8 mouse cellular contexts compared by ENCODE assay signal in genomic region chr11:76477095-76477525, GRCm38 (mm10).
DNase-seq lines count a peak whose midpoint lies in the region; ATAC-seq and TF ChIP-seq lines count a peak whose summit lies in the region.
"Had no signal": no experiment of that assay in that cellular context is flagged by ENCODE, and none has a peak within 500 bp of the region (broad histone marks: within the 10 kb centered on the region; RNA-seq: fewer than 3 reads in every experiment).

No protein-coding gene starts in this region.

- in situ Hi-C loops in ES-E14 (cut with MboI; ENCODE audit: low sequenced_read_pairs in 2 of 2, unreplicated experiment in 2 of 2), result no loop called here

- no peak overlapping the region for H3K9ac ChIP-seq in ES-E14 (ENCODE audit: insufficient read depth, low read depth, low read length, poor library complexity, severe bottlenecking)
- no peak overlapping the region for H3K9ac ChIP-seq in hindbrain, embryonic 15.5 days
- peak overlapping the region; percentile 50; the same call in 1 of the 2 replicates for H3K9ac ChIP-seq in limb, embryonic 13.5 days

- no peaks in the 10 kb centered on the region for H3K27me3 ChIP-seq in E14TG2a.4 (ENCODE audit: insufficient read depth, low read length)
- H3K27me3 ChIP-seq in hindbrain, embryonic 15.5 days, result no peaks in the 10 kb centered on the region
- H3K27me3 ChIP-seq in limb, embryonic 13.5 days, result no peaks in the 10 kb centered on the region

- DNase-seq in ES-E14 (ENCODE audit: low read depth, low spot score), result no peak
- no peak for DNase-seq in right cerebral cortex, postnatal 10 days (ENCODE audit: low spot score in 2 of 2)
- DNase-seq: thymus, postnatal 4 days had no signal

- peak overlapping the region; percentile 39 for H3K4me3 ChIP-seq in E14TG2a.4 (replicated peaks; ENCODE audit: low read length)
- no peak overlapping the region for H3K4me3 ChIP-seq in ES-E14 (ENCODE audit: insufficient read depth in 1 of 2, low read depth in 1 of 2, low read length in 2 of 2, poor library complexity in 1 of 2, severe bottlenecking in 1 of 2)
- H3K4me3 ChIP-seq in hindbrain, embryonic 15.5 days, result no peak overlapping the region
- no peak overlapping the region for H3K4me3 ChIP-seq in limb, embryonic 13.5 days

- 18% methylated on average over 5 of the region's 5 CpGs for WGBS in hindbrain, embryonic 15.5 days
- WGBS in limb, embryonic 13.5 days, result 10% methylated on average over 5 of the region's 5 CpGs

- no peak overlapping the region for H3K4me2 ChIP-seq in hindbrain, embryonic 15.5 days
- H3K4me2 ChIP-seq in limb, embryonic 13.5 days (replicated peaks), result no peak overlapping the region

- no peak for TF ChIP-seq CTCF in E14TG2a.4 (conservative IDR thresholded peaks at IDR 0.05; ENCODE audit: low read length)

- H3K36me3 ChIP-seq in E14TG2a.4 (ENCODE audit: insufficient read depth, low read length), result peaks cover 39% of the 10 kb centered on the region
- peaks cover 22% of the 10 kb centered on the region for H3K36me3 ChIP-seq in ES-E14 (ENCODE audit: control insufficient read depth, insufficient read depth, low read length, poor library complexity, severe bottlenecking)
- H3K36me3 ChIP-seq in hindbrain, embryonic 15.5 days, result peaks cover 13% of the 10 kb centered on the region
- peaks cover 63% of the 10 kb centered on the region for H3K36me3 ChIP-seq in limb, embryonic 13.5 days

- ATAC-seq in hindbrain, embryonic 15.5 days (ENCODE audit: low FRiP score, low read depth), result 0 out of 2 replicates have a peak, but pooled peaks have one; percentile 35
- 0 out of 2 replicates have a peak, but pooled peaks have one; percentile 17 for ATAC-seq in limb, embryonic 13.5 days (ENCODE audit: low FRiP score, low read depth)
- no peak for ATAC-seq in monocyte, adult 5-6 weeks (replicated peaks; ENCODE audit: insufficient number of reproducible peaks, low FRiP score, low TSS enrichment, poor library complexity, severe bottlenecking)
- ATAC-seq in megakaryocyte progenitor cell, adult 5-6 weeks (replicated peaks; ENCODE audit: poor library complexity), result no peak

- peak overlapping the region; percentile 63; the same call in 1 of the 2 replicates for H3K27ac ChIP-seq in ES-E14 (ENCODE audit: insufficient read depth, low read depth, low read length, poor library complexity, severe bottlenecking)
- H3K27ac ChIP-seq in hindbrain, embryonic 15.5 days (replicated peaks), result peak overlapping the region; percentile 64
- H3K27ac ChIP-seq in limb, embryonic 13.5 days, result peak overlapping the region; percentile 15; the same call in 1 of the 2 replicates

- peaks cover 85% of the 10 kb centered on the region for H3K4me1 ChIP-seq in E14TG2a.4 (replicated peaks; ENCODE audit: low read depth, low read length)
- H3K4me1 ChIP-seq in ES-E14 (ENCODE audit: control insufficient read depth in 2 of 2, insufficient read depth in 2 of 2, low read length in 2 of 2, poor library complexity in 1 of 2), result peaks cover 5 to 34% of the 10 kb centered on the region in 2 experiments; a peak in 3 of 4 replicates
- peaks cover 32% of the 10 kb centered on the region for H3K4me1 ChIP-seq in hindbrain, embryonic 15.5 days (replicated peaks)
- H3K4me1 ChIP-seq in limb, embryonic 13.5 days, result peaks cover 34% of the 10 kb centered on the region

- H3K9me3 ChIP-seq in E14TG2a.4 (ENCODE audit: low read length), result peaks cover 11% of the 10 kb centered on the region; the same call in 1 of the 2 replicates
- H3K9me3 ChIP-seq in ES-E14 (ENCODE audit: control insufficient read depth, insufficient read depth, low read depth, low read length), result no peaks in the 10 kb centered on the region
- H3K9me3 ChIP-seq in hindbrain, embryonic 15.5 days, result no peaks in the 10 kb centered on the region
- no peaks in the 10 kb centered on the region for H3K9me3 ChIP-seq in limb, embryonic 13.5 days

TF ChIP-seq in ES-E14, 5 proteins besides CTCF, POLR2A, EP300 and RAD21:
- TF ChIP-seq ZNF384 (IDR thresholded peaks at IDR 0.05; ENCODE audit: low read depth, low read length), result no peak

Comparison
In these comparisons a context has a peak if more than half of its experiments do, and no peak if none do; other contexts are left out.
1. ATAC-seq: peak in hindbrain, embryonic 15.5 days (single experiment) and limb, embryonic 13.5 days (single experiment); none in monocyte, adult 5-6 weeks (single experiment) and megakaryocyte progenitor cell, adult 5-6 weeks (single experiment).
2. Peak in every context shown above with its lines, with median percentiles within 50 percentile points of each other: H3K27ac ChIP-seq.